Mouse (Mus musculus): ENCODE measurements around the gene Aplnr. TPM values are rescaled to one million over a fixed set of nuclear protein-coding genes. Genes with fewer than 3 reads are reported as not detected.

Aplnr gene
- total and polyA plus RNA-seq, 3 experiments = not detected

GRCm38 (mm10) chr2:85123869-85124535 is 12.0 kb upstream of the Aplnr start:
- H3K4me1 ChIP-seq (ENCODE audit: control insufficient read depth in 1 of 2, insufficient read depth in 2 of 2) = no peaks in the 10 kb centered on the region
- H3K9me3 ChIP-seq (replicated peaks; ENCODE audit: low read length) = no peaks in the 10 kb centered on the region
- no peaks in the 10 kb centered on the region for H3K36me3 ChIP-seq (replicated peaks in 1 of 2; ENCODE audit: control insufficient read depth in 1 of 2, insufficient read depth in 1 of 2, low read length in 1 of 2)
- in situ Hi-C loops (cut with MboI; ENCODE audit: low pct_ligation_motif_present, low pct_unique_long_range_greater_than_20kb, low sequenced_read_pairs) = loop anchor here (5.0 to 10.0 kb wide), 2 partner anchors 123 to 441 kb away; no protein-coding TSS in a partner anchor
- no peak overlapping the region for H3K9ac ChIP-seq (ENCODE audit: insufficient read depth, low read depth)
- TF ChIP-seq SMC3 (IDR thresholded peaks at IDR 0.05; ENCODE audit: low read depth, low read length) = peak; percentile 80
- TF ChIP-seq MXI1 (IDR thresholded peaks at IDR 0.05; ENCODE audit: low read depth, low read length) = no peak
- peak; percentile 84 to 86 for TF ChIP-seq CTCF (conservative IDR thresholded peaks at IDR 0.05 in 1 of 2, IDR thresholded peaks at IDR 0.05 in 1 of 2; ENCODE audit: low read depth in 2 of 2, low read length in 2 of 2)
- TF ChIP-seq RAD21 (IDR thresholded peaks at IDR 0.05; ENCODE audit: low read depth, low read length) = peak; percentile 69
- H3K27ac ChIP-seq (ENCODE audit: insufficient read depth, low read depth) = no peak overlapping the region
- H3K27me3 ChIP-seq (replicated peaks) = peaks cover 2% of the 10 kb centered on the region
- no peaks in the 10 kb centered on the region for H3K79me2 ChIP-seq (replicated peaks; ENCODE audit: control insufficient read depth, extremely low read depth, insufficient read depth, poor library complexity, severe bottlenecking)
- DNase-seq (ENCODE audit: extremely low read depth) = peak; percentile 59
- dilution Hi-C loops (cut with MboI; ENCODE audit: extremely low pct_ligation_motif_present, extremely low pct_unique_long_range_greater_than_20kb, low sequenced_read_pairs) = no loop called here
- H3K4me2 ChIP-seq (ENCODE audit: insufficient read depth, low read depth, poor library complexity, severe bottlenecking) = no peak overlapping the region
- no peak overlapping the region for H3K4me3 ChIP-seq (replicated peaks in 1 of 3; ENCODE audit: low read depth in 2 of 3, low read length in 2 of 3, poor library complexity in 1 of 3)

- Histone ChIP-seq H3K9ac (ENCODE audit: insufficient read depth, low read depth) (no peak overlapping the region), H3K4me2 (ENCODE audit: insufficient read depth, low read depth, poor library complexity, severe bottlenecking) (no peak overlapping the region), H3K27ac (ENCODE audit: insufficient read depth, low read depth) (no peak overlapping the region), H3K4me3 (replicated peaks in 1 of 3; ENCODE audit: low read depth in 2 of 3, low read length in 2 of 3, poor library complexity in 1 of 3) (no peak overlapping the region), H3K27me3 (replicated peaks) (peaks cover 45% of the 10 kb centered on the region), H3K9me3 (replicated peaks; ENCODE audit: low read length) (no peaks in the 10 kb centered on the region), H3K4me1 (ENCODE audit: control insufficient read depth in 1 of 2, insufficient read depth in 2 of 2) (no peaks in the 10 kb centered on the region), H3K79me2 (replicated peaks; ENCODE audit: control insufficient read depth, extremely low read depth, insufficient read depth, poor library complexity, severe bottlenecking) (no peaks in the 10 kb centered on the region), H3K36me3 (replicated peaks in 1 of 2; ENCODE audit: control insufficient read depth in 1 of 2, insufficient read depth in 1 of 2, low read length in 1 of 2) (no peaks in the 10 kb centered on the region)
- no peak for DNase-seq (ENCODE audit: extremely low read depth)
- dilution Hi-C loops (cut with MboI; ENCODE audit: extremely low pct_ligation_motif_present, extremely low pct_unique_long_range_greater_than_20kb, low sequenced_read_pairs) = no loop called here
- in situ Hi-C loops (cut with MboI; ENCODE audit: low pct_ligation_motif_present, low pct_unique_long_range_greater_than_20kb, low sequenced_read_pairs) = loop anchor here (10.0 kb wide), 1 partner anchor 435 kb away; no protein-coding TSS in a partner anchor
- TF ChIP-seq RAD21 (IDR thresholded peaks at IDR 0.05; ENCODE audit: low read depth, low read length) = no peak
- TF ChIP-seq MAX (IDR thresholded peaks at IDR 0.05; ENCODE audit: low read length) = no peak
- no peak for TF ChIP-seq MYC (IDR thresholded peaks at IDR 0.05; ENCODE audit: low read depth, low read length)
- no peak for TF ChIP-seq EP300 (IDR thresholded peaks at IDR 0.05; ENCODE audit: low read length)
- TF ChIP-seq GABPA (IDR thresholded peaks at IDR 0.05; ENCODE audit: insufficient replicate concordance, low read depth, low read length) = no peak
- no peak for TF ChIP-seq CHD1 (IDR thresholded peaks at IDR 0.05; ENCODE audit: low read depth, low read length)
- no peak for TF ChIP-seq POLR2AphosphoS2 (IDR thresholded peaks at IDR 0.05; ENCODE audit: low read depth, low read length)
- TF ChIP-seq JUN (IDR thresholded peaks at IDR 0.05; ENCODE audit: insufficient read depth, low read depth, low read length) = no peak
- TF ChIP-seq TCF12 (IDR thresholded peaks at IDR 0.05; ENCODE audit: low read depth, low read length) = no peak
- TF ChIP-seq CTCF (conservative IDR thresholded peaks at IDR 0.05 in 1 of 2, IDR thresholded peaks at IDR 0.05 in 1 of 2; ENCODE audit: low read depth in 2 of 2, low read length in 2 of 2) = no peak
- no peak for TF ChIP-seq SIN3A (IDR thresholded peaks at IDR 0.05; ENCODE audit: low read length)
- TF ChIP-seq MEF2A (IDR thresholded peaks at IDR 0.05; ENCODE audit: borderline replicate concordance, low read depth, low read length) = no peak
- TF ChIP-seq BHLHE40 (IDR thresholded peaks at IDR 0.05; ENCODE audit: low read depth, low read length) = no peak
- TF ChIP-seq ZNF384 (IDR thresholded peaks at IDR 0.05; ENCODE audit: low read depth, low read length) = no peak
- no peak for TF ChIP-seq TBP (conservative IDR thresholded peaks at IDR 0.05; ENCODE audit: low read depth, low read length)
- TF ChIP-seq E2F4 (IDR thresholded peaks at IDR 0.05; ENCODE audit: insufficient replicate concordance, low read depth, low read length) = no peak
- TF ChIP-seq CHD2 (IDR thresholded peaks at IDR 0.05; ENCODE audit: low read length) = no peak
- TF ChIP-seq KAT2A (IDR thresholded peaks at IDR 0.05; ENCODE audit: insufficient replicate concordance, low read length) = no peak
- TF ChIP-seq ELF1 (IDR thresholded peaks at IDR 0.05; ENCODE audit: low read depth, low read length) = no peak
- no peak for TF ChIP-seq MXI1 (IDR thresholded peaks at IDR 0.05; ENCODE audit: low read depth, low read length)
These were observed 6.5 kb upstream of the Aplnr start for GRCm38 (mm10) chr2:85129496-85129971.
